Mouse (Mus musculus) kidney, postnatal 0 days (tissue): ENCODE data around the gene Aym1. TPM values are rescaled to one million over a fixed set of nuclear protein-coding genes. Genes with fewer than 3 reads are reported as not detected.
"Not testable (repeated sequence)": the region's sequence is repeated elsewhere in the genome, so short reads cannot be mapped to it uniquely, and the experiment has no call there.

ENCODE experiments used
- ATAC-seq: fragments of 200-750 bp; cut with Nextera tagmentation; replicated peaks from 2 replicates; pipeline ENCODE4 v1.8.0; 2017; ENCODE audit warnings: low read depth, moderate number of reproducible peaks, moderate TSS enrichment, moderate library complexity; ENCODE audit not compliant: low FRiP score
- DNase-seq: peaks from one replicate; pipeline ENCODE4 v3.0.0-alpha.2; 2016; ENCODE audit warnings: low spot score
- H3K27ac ChIP-seq: fragments of 300-500 bp; sonication (generic); 2 replicates; pipeline ENCODE4 v1.5.1; 2014; ENCODE audit warnings: mild to moderate bottlenecking
- H3K27me3 ChIP-seq: fragments of 300-500 bp; sonication (generic); 2 replicates; pipeline ENCODE4 v1.6.1; 2014; ENCODE audit warnings: low read length, mixed read lengths; ENCODE audit not compliant: insufficient read depth
- H3K36me3 ChIP-seq: fragments of 300-500 bp; sonication (generic); 2 replicates; pipeline ENCODE4 v1.6.1; 2014; ENCODE audit warnings: low read length, mixed read lengths; ENCODE audit not compliant: insufficient read depth
- H3K4me1 ChIP-seq: fragments of 300-500 bp; sonication (generic); replicated peaks from 2 replicates; pipeline ENCODE4 v1.6.1; 2014; ENCODE audit warnings: antibody characterized with exemption, low read length, mixed read lengths; ENCODE audit not compliant: insufficient read depth
- H3K4me2 ChIP-seq: fragments of 300-500 bp; sonication (generic); 2 replicates; pipeline ENCODE4 v1.6.1; 2014; ENCODE audit warnings: mild to moderate bottlenecking, low read length, moderate library complexity, mixed read lengths
- H3K4me3 ChIP-seq: fragments of 300-500 bp; sonication (generic); replicated peaks from 2 replicates; pipeline ENCODE4 v1.5.1; 2014; ENCODE audit warnings: low read depth, low read length
- H3K9ac ChIP-seq: fragments of 300-500 bp; sonication (generic); 2 replicates; pipeline ENCODE4 v1.6.1; 2014; ENCODE audit warnings: low read depth, low read length
- H3K9me3 ChIP-seq: fragments of 300-500 bp; sonication (generic); replicated peaks from 2 replicates; pipeline ENCODE4 v1.6.1; 2016; ENCODE audit warnings: low read length, inconsistent platforms, mixed read lengths
- CTCF ChIP-seq: IDR thresholded peaks from 2 replicates; pipeline ENCODE4 v1.5.1; 2016; ENCODE audit warnings: antibody characterized with exemption, low read depth, mild to moderate bottlenecking, moderate library complexity
- WGBS: fragments of 180-500 bp; shearing (Covaris S2); extraction: QIAGEN DNeasy Blood & Tissue Kit; methylation state at CpG from one replicate; pipeline ENCODE4 v1.1.7; 2014; 5-methylcytosine and 5-hydroxymethylcytosine counted together
- polyA plus RNA-seq: library from polyadenylated mRNA; unstranded; fragments of >200 nt; fragmentation: Nextera tagmentation; extraction: Ambion mirVana; gene quantifications from 2 replicates; pipeline ENCODE4 v1.2.1, GENCODE M21; 2015

The Aym1 gene
- polyA plus RNA-seq, 1 experiment from 2014 or later, result not detected

DNA sequence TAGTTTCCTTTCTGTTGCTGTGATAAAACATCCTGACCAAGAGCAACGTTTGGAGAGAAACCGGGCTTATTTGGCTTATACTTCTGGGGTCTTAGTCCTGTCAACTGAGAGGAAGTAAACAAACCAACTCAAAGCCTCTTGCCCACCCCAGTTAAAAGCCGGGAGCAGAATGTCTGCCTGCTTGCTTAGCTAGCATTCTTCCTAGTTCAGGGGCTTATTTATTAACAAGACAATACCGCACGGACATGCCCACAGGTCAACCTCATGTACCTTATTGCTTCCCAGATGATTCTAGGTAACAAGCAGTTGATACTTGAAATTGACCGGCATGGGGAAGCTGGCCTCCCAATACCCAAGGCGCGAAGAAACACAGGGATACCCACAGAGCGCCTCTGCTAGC is 20.8 kb upstream of the Aym1 start:
- Histone ChIP-seq H3K9me3 (no peaks in the 10 kb centered on the region), H3K4me1 (peaks cover 8% of the 10 kb centered on the region; the same call in 1 of the 2 replicates), H3K4me2 (peak overlapping the region; percentile 50), H3K4me3 (no peak overlapping the region), H3K27me3 (peaks cover 23% of the 10 kb centered on the region), H3K36me3 (no peaks in the 10 kb centered on the region), H3K9ac (no peak overlapping the region), H3K27ac (no peak overlapping the region)
- 39% methylated on average over 9 of the region's 9 CpGs for WGBS
- DNase-seq (no peak), ATAC-seq (no peak)
- TF ChIP-seq CTCF, result no peak

GRCm38 (mm10) chr5:113344635-113345386 is 12.3 kb upstream of the Aym1 start:
- Histone ChIP-seq H3K9me3 (no peaks in the 10 kb centered on the region), H3K4me1 (no peaks in the 10 kb centered on the region), H3K27me3 (peaks cover 17% of the 10 kb centered on the region), H3K9ac (no peak overlapping the region), H3K27ac (no peak overlapping the region), H3K4me2 (no peak overlapping the region), H3K36me3 (no peaks in the 10 kb centered on the region), H3K4me3 (no peak overlapping the region)
- TF ChIP-seq CTCF, result no peak
- ATAC-seq (no peak), DNase-seq (no peak)
- 19% methylated on average over 16 of the region's 16 CpGs for WGBS

DNA sequence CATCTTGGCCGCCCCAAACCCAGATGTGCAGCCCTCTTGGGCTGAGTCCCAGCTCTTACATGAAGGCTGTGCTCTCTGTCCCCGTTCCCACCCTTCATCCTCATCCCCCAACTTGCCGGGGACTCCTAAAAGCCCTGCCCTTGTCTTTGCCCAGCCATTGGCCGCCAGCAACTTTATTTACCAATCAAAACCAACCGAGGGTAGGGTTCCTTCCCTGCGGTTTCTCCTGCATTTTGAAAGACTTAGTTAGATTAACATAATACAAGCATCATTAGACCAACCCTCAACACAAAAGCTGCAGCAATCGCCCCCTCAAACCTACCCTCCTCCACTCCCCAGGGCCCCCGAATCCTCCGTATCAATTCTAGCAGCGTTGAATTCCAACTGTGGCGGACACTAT is 11.3 kb upstream of the Aym1 start:
- DNase-seq, result no peak
- no peak overlapping the region for H3K27ac ChIP-seq
- H3K4me2 ChIP-seq, result no peak overlapping the region
- no peaks in the 10 kb centered on the region for H3K9me3 ChIP-seq
- no peaks in the 10 kb centered on the region for H3K36me3 ChIP-seq
- 13% methylated on average over 11 of the region's 11 CpGs for WGBS
- H3K27me3 ChIP-seq, result peaks cover 20% of the 10 kb centered on the region
- ATAC-seq, result no peak
- no peak overlapping the region for H3K9ac ChIP-seq
- no peak for TF ChIP-seq CTCF
- H3K4me3 ChIP-seq, result no peak overlapping the region
- H3K4me1 ChIP-seq, result no peaks in the 10 kb centered on the region

- H3K9ac ChIP-seq, H3K4me2 ChIP-seq, H3K27ac ChIP-seq, H3K36me3 ChIP-seq, H3K4me3 ChIP-seq, DNase-seq, H3K4me1 ChIP-seq, H3K9me3 ChIP-seq, ATAC-seq: not testable (repeated sequence)
- 61% methylated on average over 6 of the region's 6 CpGs for WGBS
- H3K27me3 ChIP-seq, result peaks cover 20% of the 10 kb centered on the region
Measured at GRCm38 (mm10) chr5:113346651-113347050, 10.4 kb upstream of the Aym1 start.

- H3K27ac ChIP-seq, result no peak overlapping the region
- WGBS, result 31% methylated on average over 12 of the region's 12 CpGs
- H3K9me3 ChIP-seq, result no peaks in the 10 kb centered on the region
- H3K9ac ChIP-seq, result no peak overlapping the region
- H3K27me3 ChIP-seq, result peaks cover 20% of the 10 kb centered on the region
- no peak overlapping the region for H3K4me3 ChIP-seq
- TF ChIP-seq CTCF, result no peak
- 0 out of 2 replicates have a peak, but pooled peaks cover 4% of the 10 kb centered on the region for H3K4me1 ChIP-seq
- no peak overlapping the region for H3K4me2 ChIP-seq
- DNase-seq (no peak), ATAC-seq (no peak)
- no peaks in the 10 kb centered on the region for H3K36me3 ChIP-seq
Measured at GRCm38 (mm10) chr5:113347593-113347992, 9.5 kb upstream of the Aym1 start.

- Histone ChIP-seq H3K27me3 (peaks cover 20% of the 10 kb centered on the region), H3K9ac (no peak overlapping the region), H3K27ac (no peak overlapping the region), H3K4me2 (no peak overlapping the region), H3K9me3 (no peaks in the 10 kb centered on the region), H3K36me3 (no peaks in the 10 kb centered on the region), H3K4me1 (0 out of 2 replicates have a peak, but pooled peaks cover 4% of the 10 kb centered on the region), H3K4me3 (no peak overlapping the region)
- peak; percentile 50; the same call in 1 of the 2 replicates for ATAC-seq
- peak; percentile 51; the same call in 1 of the 2 replicates for TF ChIP-seq CTCF
- WGBS, result 13% methylated on average over 13 of the region's 13 CpGs
- peak; percentile 56 for DNase-seq
Measured at GRCm38 (mm10) chr5:113348597-113348996, 8.5 kb upstream of the Aym1 start.
